Mouse (Mus musculus) myocyte (in vitro differentiated cells): ENCODE measurements at regions not wholly inside any gene's neighbourhood (a gene's known extent, or its start where the extent isn't known, plus 50 kb on each side); places are given as distances from the start of the nearest gene placed in this dataset.
A peak's percentile ranks its signal among the peaks of the same experiment; 100 is the strongest.

Source experiments
- H3K27me3 ChIP-seq: one replicate; pipeline ENCODE4 v1.6.1; 2011; ENCODE audit not compliant: control insufficient read depth, insufficient read depth, insufficient read length
- H3K36me3 ChIP-seq: one replicate; pipeline ENCODE4 v1.6.1; 2011; ENCODE audit not compliant: control insufficient read depth, insufficient read depth
- H3K4me2 ChIP-seq: one replicate; pipeline ENCODE4 v1.6.1; 2011; ENCODE audit warnings: low read depth, control low read depth
- H3K4me3 ChIP-seq: one replicate; pipeline ENCODE4 v1.5.1; 2011; ENCODE audit warnings: mild to moderate bottlenecking, control low read depth, moderate library complexity
- H3K79me2 ChIP-seq: one replicate; pipeline ENCODE4 v1.6.1; 2011; ENCODE audit not compliant: control insufficient read depth, insufficient read depth
- H3ac ChIP-seq: one replicate; pipeline ENCODE4 v1.6.1; 2011; ENCODE audit not compliant: control insufficient read depth, insufficient read length
- CEBPB ChIP-seq: IDR thresholded peaks from 2 replicates; pipeline ENCODE4 v1.6.1; 2011; ENCODE audit warnings: mild to moderate bottlenecking, moderate library complexity; ENCODE audit not compliant: poor library complexity, insufficient read depth, severe bottlenecking
- E2F4 ChIP-seq: IDR thresholded peaks from one replicate; pipeline ENCODE4 v1.6.1; 2011; ENCODE audit warnings: mild to moderate bottlenecking, control low read depth, moderate library complexity; ENCODE audit not compliant: insufficient read depth
- MAX ChIP-seq: IDR thresholded peaks from one replicate; pipeline ENCODE4 v1.6.1; 2011; ENCODE audit warnings: low read depth, mild to moderate bottlenecking, control low read depth
- MYOD1 ChIP-seq, 3 experiments: IDR thresholded peaks; one replicate each; pipeline ENCODE4 v1.6.1; 2011; ENCODE audit warnings: control low read depth in 2 of 3, low read depth in 2 of 3, mild to moderate bottlenecking in 2 of 3, moderate library complexity in 1 of 3; ENCODE audit not compliant: insufficient read length in 2 of 3, control insufficient read depth in 1 of 3
- MYOG ChIP-seq, 3 experiments: IDR thresholded peaks; one replicate each; pipeline ENCODE4 v1.6.1; 2011; ENCODE audit warnings: control low read depth in 2 of 3, low read depth in 2 of 3, mild to moderate bottlenecking in 2 of 3; ENCODE audit not compliant: insufficient read length in 2 of 3, control insufficient read depth in 1 of 3, insufficient read depth in 1 of 3
- POLR2A ChIP-seq: IDR thresholded peaks from one replicate; pipeline ENCODE4 v1.6.1; 2011; ENCODE audit warnings: low read depth, mild to moderate bottlenecking, control low read depth, moderate library complexity; ENCODE audit not compliant: insufficient read length
- POLR2AphosphoS2 ChIP-seq: IDR thresholded peaks from one replicate; pipeline ENCODE4 v1.6.1; 2011; ENCODE audit warnings: low read depth, control low read depth; ENCODE audit not compliant: insufficient read length
- REST ChIP-seq: IDR thresholded peaks from one replicate; pipeline ENCODE4 v1.6.1; 2011; ENCODE audit warnings: mild to moderate bottlenecking, control low read depth, moderate library complexity; ENCODE audit not compliant: insufficient read depth, insufficient read length
- SRF ChIP-seq: IDR thresholded peaks from one replicate; pipeline ENCODE4 v1.6.1; 2011; ENCODE audit warnings: low read depth; ENCODE audit not compliant: control insufficient read depth, insufficient read length
- TCF12 ChIP-seq: IDR thresholded peaks from one replicate; pipeline ENCODE4 v1.6.1; 2011; ENCODE audit warnings: mild to moderate bottlenecking, control low read depth; ENCODE audit not compliant: poor library complexity, insufficient read depth, severe bottlenecking
- TCF3 ChIP-seq: IDR thresholded peaks from one replicate; pipeline ENCODE4 v1.6.1; 2011; ENCODE audit warnings: low read depth, control low read depth; ENCODE audit not compliant: insufficient read length
- USF1 ChIP-seq: IDR thresholded peaks from one replicate; pipeline ENCODE4 v1.6.1; 2011; ENCODE audit warnings: low read depth, mild to moderate bottlenecking, control low read depth, moderate library complexity

- no peaks in the 10 kb centered on the region for H3K27me3 ChIP-seq
- H3K4me3 ChIP-seq, result no peak overlapping the region
- TF ChIP-seq MAX (no peak), MYOG (IDR thresholded peaks at IDR 0.05; ENCODE audit: control insufficient read depth in 1 of 3, insufficient read depth in 1 of 3, insufficient read length in 2 of 3, low read depth in 2 of 3) (peak in 1 of 3 experiments; percentile 25)
- no peaks in the 10 kb centered on the region for H3K36me3 ChIP-seq
- H3K79me2 ChIP-seq, result no peaks in the 10 kb centered on the region
- H3K4me2 ChIP-seq, result peak overlapping the region; percentile 55
- no peak overlapping the region for H3ac ChIP-seq
Observed at GRCm38 (mm10) chr3:133758421-133758820, 213.5 kb upstream of the Tet2 start.

- Histone ChIP-seq H3K4me2 (no peak overlapping the region), H3ac (no peak overlapping the region), H3K27me3 (no peaks in the 10 kb centered on the region), H3K36me3 (no peaks in the 10 kb centered on the region), H3K79me2 (no peaks in the 10 kb centered on the region), H3K4me3 (no peak overlapping the region)
- TF ChIP-seq MYOG (IDR thresholded peaks at IDR 0.05; ENCODE audit: control insufficient read depth in 1 of 3, insufficient read depth in 1 of 3, insufficient read length in 2 of 3, low read depth in 2 of 3) (no peak), POLR2AphosphoS2 (no peak), USF1 (no peak), POLR2A (no peak), SRF (no peak), MYOD1 (IDR thresholded peaks at IDR 0.05; ENCODE audit: control insufficient read depth in 1 of 3, insufficient read length in 2 of 3, low read depth in 2 of 3) (no peak), REST (no peak)
Observed at GRCm38 (mm10) chr3:133759611-133760010, 214.7 kb upstream of the Tet2 start.

GRCm38 (mm10) chr3:133760221-133760620 is 215.3 kb upstream of the Tet2 start:
- H3K79me2 ChIP-seq, result no peaks in the 10 kb centered on the region
- H3K27me3 ChIP-seq, result no peaks in the 10 kb centered on the region
- no peak for TF ChIP-seq REST
- no peak for TF ChIP-seq POLR2AphosphoS2
- TF ChIP-seq SRF, result no peak
- TF ChIP-seq E2F4, result no peak
- TF ChIP-seq MAX, result no peak
- TF ChIP-seq USF1, result no peak
- TF ChIP-seq CEBPB, result no peak
- no peak overlapping the region for H3K4me3 ChIP-seq
- no peak overlapping the region for H3ac ChIP-seq
- no peak overlapping the region for H3K4me2 ChIP-seq
- H3K36me3 ChIP-seq, result no peaks in the 10 kb centered on the region

- no peak overlapping the region for H3K4me3 ChIP-seq
Observed at GRCm38 (mm10) chr3:133763721-133764120, 218.8 kb upstream of the Tet2 start.

GRCm38 (mm10) chr3:133773490-133773889 is 228.6 kb upstream of the Tet2 start:
- no peak for TF ChIP-seq CEBPB
- TF ChIP-seq MYOD1 (IDR thresholded peaks at IDR 0.05; ENCODE audit: control insufficient read depth in 1 of 3, insufficient read length in 2 of 3, low read depth in 2 of 3), result no peak
- no peak for TF ChIP-seq POLR2AphosphoS2
- no peak for TF ChIP-seq E2F4
- TF ChIP-seq POLR2A, result no peak
- TF ChIP-seq MAX, result no peak
- TF ChIP-seq SRF, result no peak
- TF ChIP-seq REST, result no peak
- no peak for TF ChIP-seq USF1
- no peak for TF ChIP-seq MYOG (IDR thresholded peaks at IDR 0.05; ENCODE audit: control insufficient read depth in 1 of 3, insufficient read depth in 1 of 3, insufficient read length in 2 of 3, low read depth in 2 of 3)
- no peak for TF ChIP-seq TCF3
- TF ChIP-seq TCF12, result no peak
- no peaks in the 10 kb centered on the region for H3K36me3 ChIP-seq
- no peak overlapping the region for H3K4me3 ChIP-seq
- no peak overlapping the region for H3ac ChIP-seq
- no peaks in the 10 kb centered on the region for H3K79me2 ChIP-seq
- H3K4me2 ChIP-seq, result no peak overlapping the region
- no peaks in the 10 kb centered on the region for H3K27me3 ChIP-seq

More at GRCm38 (mm10) chr3:133763721-133764120, 218.8 kb upstream of the Tet2 start:
- no peaks in the 10 kb centered on the region for H3K27me3 ChIP-seq
- H3K4me2 ChIP-seq, result no peak overlapping the region
- H3K36me3 ChIP-seq, result no peaks in the 10 kb centered on the region
- no peaks in the 10 kb centered on the region for H3K79me2 ChIP-seq
- no peak overlapping the region for H3ac ChIP-seq
- TF ChIP-seq POLR2A (no peak), USF1 (no peak), POLR2AphosphoS2 (no peak), CEBPB (no peak), SRF (no peak), REST (no peak), E2F4 (no peak), MAX (no peak), MYOG (IDR thresholded peaks at IDR 0.05; ENCODE audit: control insufficient read depth in 1 of 3, insufficient read depth in 1 of 3, insufficient read length in 2 of 3, low read depth in 2 of 3) (no peak), MYOD1 (IDR thresholded peaks at IDR 0.05; ENCODE audit: control insufficient read depth in 1 of 3, insufficient read length in 2 of 3, low read depth in 2 of 3) (no peak), TCF3 (no peak), TCF12 (no peak)
